Mouse (Mus musculus) E14TG2a.4 (cell line): ENCODE results near the gene Shisa3.

Experiments used
- CTCF ChIP-seq: conservative IDR thresholded peaks from 2 replicates; pipeline ENCODE4 v1.5.1; 2014; ENCODE audit warnings: low read length
- NANOG ChIP-seq: IDR thresholded peaks from 2 replicates; pipeline ENCODE4 v1.6.1; 2014; ENCODE audit warnings: borderline replicate concordance, low read length, mixed read lengths
- POU5F1 ChIP-seq: IDR thresholded peaks from 2 replicates; pipeline ENCODE4 v1.6.1; 2014; ENCODE audit warnings: low read length, borderline replicate concordance

DNA sequence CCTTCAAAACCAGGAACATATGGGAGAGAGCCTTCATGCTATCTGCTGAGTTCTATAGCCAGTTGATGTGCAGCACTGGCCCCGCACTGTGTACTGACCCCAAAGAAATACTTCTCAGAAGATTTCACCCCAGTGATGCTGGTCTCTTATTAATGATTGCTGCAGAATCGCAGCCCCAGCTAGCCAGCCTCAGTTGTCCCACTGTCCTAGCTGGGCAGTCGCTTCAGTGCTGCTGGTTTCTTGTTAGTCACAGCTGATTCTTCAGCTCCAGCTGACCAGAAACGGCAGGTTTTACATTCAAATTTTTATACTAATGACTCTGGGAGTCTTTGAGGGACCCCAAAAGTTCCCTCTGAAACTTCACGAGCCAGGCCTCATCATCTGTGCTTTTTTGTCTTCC, 42.3 kb downstream of the Shisa3 start:
- TF ChIP-seq CTCF (no peak), NANOG (no peak), POU5F1 (no peak)
